Mouse (Mus musculus) kidney, adult 2 months (tissue): ENCODE measurements around the gene Sucnr1.

Experiments
- CTCF ChIP-seq: fragments of 200-500 bp; conservative IDR thresholded peaks from 2 replicates; pipeline ENCODE4 v1.5.1; 2011; ENCODE audit warnings: low read depth, mild to moderate bottlenecking, control low read depth, low read length, moderate library complexity, mixed read lengths; ENCODE audit not compliant: insufficient read depth, insufficient read length
- POLR2A ChIP-seq: fragments of 200-500 bp; IDR thresholded peaks from one replicate; pipeline ENCODE4 v1.6.1; 2011; ENCODE audit warnings: low read depth, low read length, control low read depth

DNA sequence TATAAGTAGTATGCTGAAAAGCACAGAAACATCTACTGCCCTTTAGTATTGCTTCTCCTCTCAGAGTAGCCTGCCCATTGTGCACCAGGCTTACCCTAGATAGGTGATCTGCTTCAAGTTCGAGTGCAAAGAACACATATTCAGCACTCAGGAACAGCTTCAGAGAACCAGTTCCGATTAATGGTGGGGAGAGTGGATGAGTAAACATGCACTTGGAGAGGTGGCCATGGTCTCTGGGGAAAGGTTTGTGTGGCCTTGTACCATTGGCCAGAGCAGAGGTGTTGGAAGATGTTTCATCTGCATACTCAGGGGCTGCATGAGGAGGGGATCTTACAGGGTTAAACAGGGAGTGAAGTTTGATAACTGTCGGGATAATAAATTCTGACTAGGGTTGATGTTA, 39.8 kb downstream of the Sucnr1 start:
- no peak for TF ChIP-seq CTCF
- TF ChIP-seq POLR2A, result no peak
